Mouse (Mus musculus) E14TG2a.4 (cell line): ENCODE measurements at regions not wholly inside any gene's neighbourhood (a gene's known extent, or its start where the extent isn't known, plus 50 kb on each side); places are given as distances from the start of the nearest gene placed in this dataset.

ENCODE experiments used
- H3K27me3 ChIP-seq: 2 replicates; pipeline ENCODE4 v1.6.1; 2014; ENCODE audit warnings: low read length, control low read depth; ENCODE audit not compliant: insufficient read depth
- H3K36me3 ChIP-seq: 2 replicates; pipeline ENCODE4 v1.6.1; 2014; ENCODE audit warnings: low read length, control low read depth; ENCODE audit not compliant: insufficient read depth
- H3K4me1 ChIP-seq: replicated peaks from 2 replicates; pipeline ENCODE4 v1.6.1; 2014; ENCODE audit warnings: low read depth, low read length, control low read depth
- H3K4me3 ChIP-seq: replicated peaks from 2 replicates; pipeline ENCODE4 v1.5.1; 2014; ENCODE audit warnings: mild to moderate bottlenecking, low read length
- H3K9me3 ChIP-seq: 2 replicates; pipeline ENCODE4 v1.6.1; 2014; ENCODE audit warnings: low read length, control low read depth
- CTCF ChIP-seq: conservative IDR thresholded peaks from 2 replicates; pipeline ENCODE4 v1.5.1; 2014; ENCODE audit warnings: low read length
- NANOG ChIP-seq: IDR thresholded peaks from 2 replicates; pipeline ENCODE4 v1.6.1; 2014; ENCODE audit warnings: borderline replicate concordance, low read length, mixed read lengths
- POU5F1 ChIP-seq: IDR thresholded peaks from 2 replicates; pipeline ENCODE4 v1.6.1; 2014; ENCODE audit warnings: low read length, borderline replicate concordance

DNA sequence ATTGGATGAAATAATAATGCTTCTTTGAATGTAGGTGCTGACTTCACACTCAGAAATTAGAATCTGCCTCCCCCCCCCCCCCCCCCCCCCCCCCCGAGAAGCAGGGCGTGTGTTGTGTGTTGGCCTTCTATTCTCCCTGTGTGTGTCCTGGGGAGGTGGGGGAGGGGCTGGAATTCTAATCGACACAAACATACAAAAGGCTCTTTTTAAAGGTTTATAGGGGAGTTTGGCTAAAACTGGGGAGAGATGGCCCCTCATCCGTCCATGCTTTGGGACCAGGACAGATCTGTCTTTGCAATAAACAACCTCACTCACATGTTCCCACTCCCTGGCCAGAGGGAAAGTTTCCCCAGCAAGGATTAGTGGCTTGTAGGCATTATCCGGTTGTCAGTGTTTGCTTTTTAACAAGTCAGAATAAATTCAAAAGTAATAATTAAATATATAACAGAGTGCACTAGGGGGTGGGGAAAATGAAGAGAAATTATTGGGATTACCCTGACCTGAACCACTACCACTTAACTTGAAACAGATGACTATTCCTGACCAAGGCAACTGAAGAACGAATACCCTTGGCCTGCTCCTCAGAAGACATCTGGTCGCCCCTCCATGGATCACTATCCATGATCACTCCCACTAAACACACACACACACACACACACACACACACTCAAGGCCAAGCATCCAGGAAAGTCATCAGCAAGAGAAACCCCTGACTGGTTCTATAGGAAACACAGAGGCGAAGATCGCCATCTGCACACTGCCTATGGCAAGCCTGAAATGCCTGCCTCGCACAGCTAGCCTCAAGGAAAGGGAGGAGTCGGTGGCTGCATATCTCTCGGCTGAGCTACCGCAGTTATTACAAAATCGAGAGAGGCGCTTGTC is 223.5 kb upstream of the Rgma start:
- H3K9me3 ChIP-seq = no peaks in the 10 kb centered on the region
- TF ChIP-seq NANOG = no peak
- TF ChIP-seq CTCF = no peak
- TF ChIP-seq POU5F1 = no peak
- H3K27me3 ChIP-seq = peaks cover 29% of the 10 kb centered on the region
- H3K36me3 ChIP-seq = no peaks in the 10 kb centered on the region
- H3K4me3 ChIP-seq = no peak overlapping the region
- peaks cover 7% of the 10 kb centered on the region for H3K4me1 ChIP-seq

- H3K4me3 ChIP-seq = no peak overlapping the region
- peaks cover 7% of the 10 kb centered on the region for H3K4me1 ChIP-seq
- H3K27me3 ChIP-seq = peaks cover 15% of the 10 kb centered on the region
- TF ChIP-seq CTCF = no peak
- no peak for TF ChIP-seq NANOG
- no peak for TF ChIP-seq POU5F1
- H3K36me3 ChIP-seq = no peaks in the 10 kb centered on the region
- H3K9me3 ChIP-seq = no peaks in the 10 kb centered on the region
Measured at GRCm38 (mm10) chr7:73153668-73154067, 221.6 kb upstream of the Rgma start.

GRCm38 (mm10) chr7:73158833-73159232 is 216.5 kb upstream of the Rgma start:
- no peaks in the 10 kb centered on the region for H3K9me3 ChIP-seq
- no peak overlapping the region for H3K4me3 ChIP-seq
- H3K27me3 ChIP-seq = peaks cover 4% of the 10 kb centered on the region; the same call in 1 of the 2 replicates
- no peaks in the 10 kb centered on the region for H3K36me3 ChIP-seq
- TF ChIP-seq NANOG (no peak), CTCF (no peak), POU5F1 (no peak)
- no peaks in the 10 kb centered on the region for H3K4me1 ChIP-seq

- no peak overlapping the region for H3K4me3 ChIP-seq
- no peaks in the 10 kb centered on the region for H3K36me3 ChIP-seq
- H3K4me1 ChIP-seq = no peaks in the 10 kb centered on the region
- no peak for TF ChIP-seq POU5F1
- peak; percentile 22 for TF ChIP-seq CTCF
- TF ChIP-seq NANOG = no peak
- no peaks in the 10 kb centered on the region for H3K9me3 ChIP-seq
- peaks cover 7% of the 10 kb centered on the region; the same call in 1 of the 2 replicates for H3K27me3 ChIP-seq
Measured at GRCm38 (mm10) chr7:73160968-73161367, 214.3 kb upstream of the Rgma start.

- Histone ChIP-seq H3K4me1 (no peaks in the 10 kb centered on the region), H3K4me3 (no peak overlapping the region), H3K27me3 (peaks cover 10% of the 10 kb centered on the region; the same call in 1 of the 2 replicates), H3K9me3 (0 out of 2 replicates have a peak, but pooled peaks cover 6% of the 10 kb centered on the region), H3K36me3 (no peaks in the 10 kb centered on the region)
- TF ChIP-seq CTCF (no peak), NANOG (no peak), POU5F1 (no peak)
Measured at GRCm38 (mm10) chr7:73163687-73164086, 211.6 kb upstream of the Rgma start.

GRCm38 (mm10) chr7:73165521-73165920 is 209.8 kb upstream of the Rgma start:
- H3K36me3 ChIP-seq = no peaks in the 10 kb centered on the region
- H3K4me3 ChIP-seq = no peak overlapping the region
- peaks cover 10% of the 10 kb centered on the region; the same call in 1 of the 2 replicates for H3K27me3 ChIP-seq
- TF ChIP-seq CTCF = no peak
- no peak for TF ChIP-seq POU5F1
- TF ChIP-seq NANOG = no peak
- 0 out of 2 replicates have a peak, but pooled peaks cover 6% of the 10 kb centered on the region for H3K9me3 ChIP-seq
- no peaks in the 10 kb centered on the region for H3K4me1 ChIP-seq

DNA sequence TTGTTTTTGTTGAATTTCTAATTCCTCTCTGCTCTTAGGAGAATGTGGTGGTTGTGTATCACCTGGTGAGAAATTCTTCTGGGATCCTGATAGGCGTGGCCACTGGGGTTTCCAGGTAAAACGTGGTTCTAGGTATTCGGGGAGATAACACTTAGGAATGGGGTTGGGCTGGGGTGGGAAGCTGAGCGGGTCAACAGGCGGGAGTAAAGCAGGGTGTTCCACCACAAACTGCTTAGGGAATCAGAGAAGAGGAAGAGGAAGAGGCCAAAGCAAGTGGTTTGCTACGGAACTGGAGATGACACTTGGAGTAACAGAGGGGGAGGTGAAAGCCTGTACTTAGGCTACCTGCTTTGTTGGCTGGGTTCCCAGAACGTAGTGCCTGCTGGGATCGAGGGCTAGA is 205.9 kb upstream of the Rgma start:
- TF ChIP-seq POU5F1 (no peak), CTCF (no peak), NANOG (no peak)
- Histone ChIP-seq H3K27me3 (peaks cover 3% of the 10 kb centered on the region; the same call in 1 of the 2 replicates), H3K9me3 (0 out of 2 replicates have a peak, but pooled peaks cover 6% of the 10 kb centered on the region), H3K4me1 (no peaks in the 10 kb centered on the region), H3K36me3 (no peaks in the 10 kb centered on the region), H3K4me3 (no peak overlapping the region)

- TF ChIP-seq CTCF (no peak), POU5F1 (no peak), NANOG (no peak)
- Histone ChIP-seq H3K9me3 (0 out of 2 replicates have a peak, but pooled peaks cover 6% of the 10 kb centered on the region), H3K36me3 (no peaks in the 10 kb centered on the region), H3K27me3 (peaks cover 3% of the 10 kb centered on the region; the same call in 1 of the 2 replicates), H3K4me3 (no peak overlapping the region), H3K4me1 (no peaks in the 10 kb centered on the region)
Measured at GRCm38 (mm10) chr7:73172615-73173014, 202.7 kb upstream of the Rgma start.
